Comparison of ENCODE assay signal across 18 mouse cellular contexts in genomic region chr8:33138874-33139273, GRCm38 (mm10).
DNase-seq lines count a peak whose midpoint lies in the region; ATAC-seq lines count a peak whose summit lies in the region.
"Had no signal": no experiment of that assay in that cellular context is flagged by ENCODE, and none has a peak within 500 bp of the region (broad histone marks: within the 10 kb centered on the region; RNA-seq: fewer than 3 reads in every experiment).

No protein-coding gene starts in this region.

- no peak overlapping the region for H3K9ac ChIP-seq in kidney, embryonic 14.5 days (ENCODE audit: low read depth, low read length)
- H3K9ac ChIP-seq: intestine, embryonic 15.5 days; limb, embryonic 15.5 days had no signal

- WGBS in kidney, embryonic 14.5 days = 1% methylated on average over 2 of the region's 2 CpGs

- peak overlapping the region; percentile 68; the same call in 1 of the 2 replicates for H3K27ac ChIP-seq in kidney, embryonic 14.5 days (ENCODE audit: low read depth, low read length)
- H3K27ac ChIP-seq: intestine, embryonic 15.5 days; limb, embryonic 15.5 days; macrophage had no signal

- no peaks in the 10 kb centered on the region for H3K9me3 ChIP-seq in kidney, embryonic 14.5 days (ENCODE audit: control insufficient read depth, low read length)
- H3K9me3 ChIP-seq: intestine, embryonic 15.5 days; limb, embryonic 15.5 days had no signal

- peaks cover 4% of the 10 kb centered on the region; the same call in 1 of the 2 replicates for H3K4me1 ChIP-seq in kidney, embryonic 14.5 days (ENCODE audit: control insufficient read depth, insufficient read depth, low read length)
- H3K4me1 ChIP-seq: intestine, embryonic 15.5 days; limb, embryonic 15.5 days had no signal

- H3K4me3 ChIP-seq in kidney, embryonic 14.5 days (ENCODE audit: low read length) = no peak overlapping the region
- H3K4me3 ChIP-seq: intestine, embryonic 15.5 days; limb, embryonic 15.5 days had no signal

- no peaks in the 10 kb centered on the region for H3K27me3 ChIP-seq in kidney, embryonic 14.5 days (ENCODE audit: control insufficient read depth, insufficient read depth, low read length)
- H3K27me3 ChIP-seq: intestine, embryonic 15.5 days; limb, embryonic 15.5 days had no signal

- ATAC-seq in kidney, embryonic 14.5 days (ENCODE audit: low FRiP score, low TSS enrichment) = peak; percentile 89
- ATAC-seq in monocyte, adult 5-6 weeks (replicated peaks; ENCODE audit: insufficient number of reproducible peaks, low FRiP score, low TSS enrichment, poor library complexity, severe bottlenecking) = no peak
- ATAC-seq: intestine, embryonic 15.5 days had no signal

- DNase-seq in kidney, adult 11 months = no peak
- DNase-seq in NIH3T3 (ENCODE audit: low read depth) = peak; percentile 39
- peak; percentile 55 for DNase-seq in embryo, embryonic 10 days (ENCODE audit: low spot score)
- DNase-seq in mesoderm, embryonic 11.5 days (ENCODE audit: low read depth, low spot score) = peak; percentile 70
- DNase-seq in layer of hippocampus, adult 9-10 months (ENCODE audit: low spot score) = no peak
- DNase-seq in gastrocnemius, postnatal 14 days = no peak
- DNase-seq: adrenal gland, postnatal 36 days; cerebellum, postnatal 14 days; gastrocnemius, postnatal 36 days; heart, postnatal 36 days; lung, adult 18-20 months; midbrain, embryonic 14.5 days had no signal

- no peak overlapping the region for H3K4me2 ChIP-seq in kidney, embryonic 14.5 days (replicated peaks; ENCODE audit: low read depth, low read length)
- H3K4me2 ChIP-seq: heart, embryonic 11.5 days; intestine, embryonic 15.5 days; limb, embryonic 15.5 days had no signal

- no peaks in the 10 kb centered on the region for H3K36me3 ChIP-seq in kidney, embryonic 14.5 days (ENCODE audit: control insufficient read depth, insufficient read depth, low read length)
- H3K36me3 ChIP-seq: intestine, embryonic 15.5 days; limb, embryonic 15.5 days had no signal

- intact Hi-C loops in gastrocnemius, postnatal 14 days (cut with DNase I; ENCODE audit: low total_unique reads) = no loop called here

Comparison
In these comparisons a context has a peak if more than half of its experiments do, and no peak if none do; other contexts are left out.
1. DNase-seq: peak in NIH3T3 (single experiment), embryo, embryonic 10 days (single experiment) and mesoderm, embryonic 11.5 days (single experiment); none in kidney, adult 11 months (single experiment), layer of hippocampus, adult 9-10 months (single experiment) and gastrocnemius, postnatal 14 days (single experiment).